Mouse (Mus musculus): ENCODE measurements around the gene Bmp6. TPM values are rescaled to one million over a fixed set of nuclear protein-coding genes. Genes with fewer than 3 reads are reported as not detected.

Bmp6 gene
- polyA plus RNA-seq, 1 experiment from 2014 or later: 3.1 TPM

- ATAC-seq: no peak
- Histone ChIP-seq H3K4me3 (ENCODE audit: low read length) (no peak overlapping the region), H3K4me1 (ENCODE audit: control insufficient read depth, insufficient read depth, low read depth, low read length) (no peaks in the 10 kb centered on the region), H3K36me3 (ENCODE audit: control insufficient read depth, insufficient read depth, low read length) (no peaks in the 10 kb centered on the region), H3K9ac (ENCODE audit: low read depth, low read length) (no peak overlapping the region), H3K9me3 (ENCODE audit: control insufficient read depth, low read length) (no peaks in the 10 kb centered on the region), H3K27me3 (replicated peaks; ENCODE audit: control insufficient read depth, insufficient read depth, low read length) (no peaks in the 10 kb centered on the region), H3K27ac (ENCODE audit: low read depth, low read length) (no peak overlapping the region), H3K4me2 (ENCODE audit: low read length) (no peak overlapping the region)
- WGBS: 74% methylated on average over 6 of the region's 6 CpGs
Measured at GRCm38 (mm10) chr13:38376071-38376470, 31.2 kb downstream of the Bmp6 start.

GRCm38 (mm10) chr13:38377355-38377754, 32.4 kb downstream of the Bmp6 start:
- Histone ChIP-seq H3K27me3 (replicated peaks; ENCODE audit: control insufficient read depth, insufficient read depth, low read length) (no peaks in the 10 kb centered on the region), H3K27ac (ENCODE audit: low read depth, low read length) (no peak overlapping the region), H3K9me3 (ENCODE audit: control insufficient read depth, low read length) (no peaks in the 10 kb centered on the region), H3K9ac (ENCODE audit: low read depth, low read length) (no peak overlapping the region), H3K4me2 (ENCODE audit: low read length) (no peak overlapping the region), H3K4me1 (ENCODE audit: control insufficient read depth, insufficient read depth, low read depth, low read length) (no peaks in the 10 kb centered on the region), H3K4me3 (ENCODE audit: low read length) (no peak overlapping the region), H3K36me3 (ENCODE audit: control insufficient read depth, insufficient read depth, low read length) (no peaks in the 10 kb centered on the region)
- ATAC-seq: no peak
- WGBS: 82% methylated on average over 9 of the region's 9 CpGs

- ATAC-seq: no peak
- 90% methylated on average over 5 of the region's 5 CpGs for WGBS
- Histone ChIP-seq H3K27ac (ENCODE audit: low read depth, low read length) (no peak overlapping the region), H3K9me3 (ENCODE audit: control insufficient read depth, low read length) (no peaks in the 10 kb centered on the region), H3K4me2 (ENCODE audit: low read length) (no peak overlapping the region), H3K27me3 (replicated peaks; ENCODE audit: control insufficient read depth, insufficient read depth, low read length) (no peaks in the 10 kb centered on the region), H3K4me1 (ENCODE audit: control insufficient read depth, insufficient read depth, low read depth, low read length) (no peaks in the 10 kb centered on the region), H3K9ac (ENCODE audit: low read depth, low read length) (no peak overlapping the region), H3K4me3 (ENCODE audit: low read length) (no peak overlapping the region), H3K36me3 (ENCODE audit: control insufficient read depth, insufficient read depth, low read length) (no peaks in the 10 kb centered on the region)
Measured at GRCm38 (mm10) chr13:38379806-38380205, 34.9 kb downstream of the Bmp6 start.

GRCm38 (mm10) chr13:38386035-38386559, 41.2 kb downstream of the Bmp6 start:
- no peaks in the 10 kb centered on the region for H3K27me3 ChIP-seq (replicated peaks; ENCODE audit: control insufficient read depth, insufficient read depth, low read length)
- H3K4me1 ChIP-seq (ENCODE audit: control insufficient read depth, insufficient read depth, low read depth, low read length): no peaks in the 10 kb centered on the region
- H3K9me3 ChIP-seq (ENCODE audit: control insufficient read depth, low read length): no peaks in the 10 kb centered on the region
- H3K4me3 ChIP-seq (ENCODE audit: low read length): no peak overlapping the region
- 78% methylated on average over 3 of the region's 3 CpGs for WGBS
- H3K27ac ChIP-seq (ENCODE audit: low read depth, low read length): no peak overlapping the region
- no peaks in the 10 kb centered on the region for H3K36me3 ChIP-seq (ENCODE audit: control insufficient read depth, insufficient read depth, low read length)
- H3K9ac ChIP-seq (ENCODE audit: low read depth, low read length): no peak overlapping the region
- ATAC-seq: no peak
- no peak overlapping the region for H3K4me2 ChIP-seq (ENCODE audit: low read length)

GRCm38 (mm10) chr13:38387453-38388040, 42.6 kb downstream of the Bmp6 start:
- H3K4me3 ChIP-seq (ENCODE audit: low read length): no peak overlapping the region
- WGBS: 90% methylated on average over 4 of the region's 4 CpGs
- H3K36me3 ChIP-seq (ENCODE audit: control insufficient read depth, insufficient read depth, low read length): no peaks in the 10 kb centered on the region
- H3K27me3 ChIP-seq (replicated peaks; ENCODE audit: control insufficient read depth, insufficient read depth, low read length): no peaks in the 10 kb centered on the region
- no peak for ATAC-seq
- H3K9me3 ChIP-seq (ENCODE audit: control insufficient read depth, low read length): no peaks in the 10 kb centered on the region
- no peak overlapping the region for H3K4me2 ChIP-seq (ENCODE audit: low read length)
- H3K9ac ChIP-seq (ENCODE audit: low read depth, low read length): no peak overlapping the region
- H3K27ac ChIP-seq (ENCODE audit: low read depth, low read length): no peak overlapping the region
- no peaks in the 10 kb centered on the region for H3K4me1 ChIP-seq (ENCODE audit: control insufficient read depth, insufficient read depth, low read depth, low read length)

- 81% methylated on average over 5 of the region's 5 CpGs for WGBS
- no peaks in the 10 kb centered on the region for H3K9me3 ChIP-seq (ENCODE audit: control insufficient read depth, low read length)
- H3K9ac ChIP-seq (ENCODE audit: low read depth, low read length): no peak overlapping the region
Measured at GRCm38 (mm10) chr13:38393444-38393843, 48.5 kb downstream of the Bmp6 start.

GRCm38 (mm10) chr13:38395026-38395425, 50.1 kb downstream of the Bmp6 start:
- H3K27me3 ChIP-seq (replicated peaks; ENCODE audit: control insufficient read depth, insufficient read depth, low read length): no peaks in the 10 kb centered on the region
- H3K27ac ChIP-seq (ENCODE audit: low read depth, low read length): no peak overlapping the region
- no peak overlapping the region for H3K4me2 ChIP-seq (ENCODE audit: low read length)
- H3K4me3 ChIP-seq (ENCODE audit: low read length): no peak overlapping the region
- no peaks in the 10 kb centered on the region for H3K36me3 ChIP-seq (ENCODE audit: control insufficient read depth, insufficient read depth, low read length)
- no peak for ATAC-seq
- no peak overlapping the region for H3K9ac ChIP-seq (ENCODE audit: low read depth, low read length)
- no peaks in the 10 kb centered on the region for H3K9me3 ChIP-seq (ENCODE audit: control insufficient read depth, low read length)
- WGBS: 89% methylated on average over 4 of the region's 4 CpGs
- H3K4me1 ChIP-seq (ENCODE audit: control insufficient read depth, insufficient read depth, low read depth, low read length): no peaks in the 10 kb centered on the region

More at GRCm38 (mm10) chr13:38393444-38393843, 48.5 kb downstream of the Bmp6 start:
- H3K4me1 ChIP-seq (ENCODE audit: control insufficient read depth, insufficient read depth, low read depth, low read length): no peaks in the 10 kb centered on the region
- H3K36me3 ChIP-seq (ENCODE audit: control insufficient read depth, insufficient read depth, low read length): no peaks in the 10 kb centered on the region
- H3K4me3 ChIP-seq (ENCODE audit: low read length): no peak overlapping the region
- no peaks in the 10 kb centered on the region for H3K27me3 ChIP-seq (replicated peaks; ENCODE audit: control insufficient read depth, insufficient read depth, low read length)
- H3K27ac ChIP-seq (ENCODE audit: low read depth, low read length): no peak overlapping the region
- ATAC-seq: no peak
- H3K4me2 ChIP-seq (ENCODE audit: low read length): no peak overlapping the region

- no peaks in the 10 kb centered on the region for H3K36me3 ChIP-seq (ENCODE audit: control insufficient read depth, insufficient read depth, low read length)
- H3K4me3 ChIP-seq (ENCODE audit: low read length): no peak overlapping the region
- WGBS: 87% methylated on average over 7 of the region's 7 CpGs
- H3K9me3 ChIP-seq (ENCODE audit: control insufficient read depth, low read length): no peaks in the 10 kb centered on the region
- ATAC-seq: no peak
- no peak overlapping the region for H3K4me2 ChIP-seq (ENCODE audit: low read length)
- no peak overlapping the region for H3K9ac ChIP-seq (ENCODE audit: low read depth, low read length)
- no peaks in the 10 kb centered on the region for H3K4me1 ChIP-seq (ENCODE audit: control insufficient read depth, insufficient read depth, low read depth, low read length)
- no peaks in the 10 kb centered on the region for H3K27me3 ChIP-seq (replicated peaks; ENCODE audit: control insufficient read depth, insufficient read depth, low read length)
- no peak overlapping the region for H3K27ac ChIP-seq (ENCODE audit: low read depth, low read length)
Measured at GRCm38 (mm10) chr13:38397007-38397545, 52.2 kb downstream of the Bmp6 start.

- ATAC-seq: no peak
- no peak overlapping the region for H3K27ac ChIP-seq (ENCODE audit: low read depth, low read length)
- no peaks in the 10 kb centered on the region for H3K36me3 ChIP-seq (ENCODE audit: control insufficient read depth, insufficient read depth, low read length)
- H3K9ac ChIP-seq (ENCODE audit: low read depth, low read length): no peak overlapping the region; the same call in 1 of the 2 replicates
- 81% methylated on average over 6 of the region's 6 CpGs for WGBS
- H3K4me3 ChIP-seq (ENCODE audit: low read length): no peak overlapping the region
- no peak overlapping the region for H3K4me2 ChIP-seq (ENCODE audit: low read length)
- no peaks in the 10 kb centered on the region for H3K4me1 ChIP-seq (ENCODE audit: control insufficient read depth, insufficient read depth, low read depth, low read length)
- no peaks in the 10 kb centered on the region for H3K9me3 ChIP-seq (ENCODE audit: control insufficient read depth, low read length)
- no peaks in the 10 kb centered on the region for H3K27me3 ChIP-seq (replicated peaks; ENCODE audit: control insufficient read depth, insufficient read depth, low read length)
Measured at GRCm38 (mm10) chr13:38398658-38399057, 53.8 kb downstream of the Bmp6 start.
